Mouse (Mus musculus) hindbrain, embryonic 13.5 days (tissue): ENCODE data around the gene Creg2. TPM values are rescaled to one million over a fixed set of nuclear protein-coding genes. Genes with fewer than 3 reads are reported as not detected.
A peak's percentile ranks its signal among the peaks of the same experiment; 100 is the strongest.

Experiments used
- ATAC-seq: fragments of 200-750 bp; cut with Nextera tagmentation; 2 replicates; pipeline ENCODE4 v1.8.0; 2017; ENCODE audit warnings: moderate TSS enrichment; ENCODE audit not compliant: low FRiP score
- H3K27ac ChIP-seq: fragments of 300-500 bp; sonication (generic); 2 replicates; pipeline ENCODE4 v1.5.1; 2015; ENCODE audit warnings: inconsistent platforms, mild to moderate bottlenecking, moderate library complexity
- H3K27me3 ChIP-seq: fragments of 300-500 bp; sonication (generic); 2 replicates; pipeline ENCODE4 v1.6.1; 2015; ENCODE audit warnings: mild to moderate bottlenecking, inconsistent platforms
- H3K36me3 ChIP-seq: fragments of 300-500 bp; sonication (generic); 2 replicates; pipeline ENCODE4 v1.6.1; 2015; ENCODE audit warnings: mild to moderate bottlenecking, inconsistent platforms
- H3K4me1 ChIP-seq: fragments of 300-500 bp; sonication (generic); replicated peaks from 2 replicates; pipeline ENCODE4 v1.6.1; 2015; ENCODE audit warnings: inconsistent platforms
- H3K4me2 ChIP-seq: fragments of 300-500 bp; sonication (generic); 2 replicates; pipeline ENCODE4 v1.6.1; 2015; ENCODE audit warnings: inconsistent platforms, mild to moderate bottlenecking, moderate library complexity
- H3K4me3 ChIP-seq: fragments of 300-500 bp; sonication (generic); 2 replicates; pipeline ENCODE4 v1.5.1; 2015; ENCODE audit warnings: mild to moderate bottlenecking, inconsistent platforms
- H3K9ac ChIP-seq: fragments of 300-500 bp; sonication (generic); 2 replicates; pipeline ENCODE4 v1.6.1; 2015; ENCODE audit warnings: mild to moderate bottlenecking, inconsistent platforms
- H3K9me3 ChIP-seq: fragments of 300-500 bp; sonication (generic); 2 replicates; pipeline ENCODE4 v1.6.1; 2016; ENCODE audit warnings: inconsistent platforms
- WGBS: fragments of 180-500 bp; shearing (Covaris S2); methylation state at CpG from one replicate; pipeline ENCODE4 v1.1.7; 2015; 5-methylcytosine and 5-hydroxymethylcytosine counted together
- polyA plus RNA-seq: library from polyadenylated mRNA; unstranded; fragments of >200 nt; fragmentation: Nextera tagmentation; extraction: Ambion mirVana; gene quantifications from 2 replicates; pipeline ENCODE4 v1.2.1, GENCODE M21; 2015

Creg2 gene
- polyA plus RNA-seq, 1 experiment from 2014 or later = 4.8 TPM

DNA sequence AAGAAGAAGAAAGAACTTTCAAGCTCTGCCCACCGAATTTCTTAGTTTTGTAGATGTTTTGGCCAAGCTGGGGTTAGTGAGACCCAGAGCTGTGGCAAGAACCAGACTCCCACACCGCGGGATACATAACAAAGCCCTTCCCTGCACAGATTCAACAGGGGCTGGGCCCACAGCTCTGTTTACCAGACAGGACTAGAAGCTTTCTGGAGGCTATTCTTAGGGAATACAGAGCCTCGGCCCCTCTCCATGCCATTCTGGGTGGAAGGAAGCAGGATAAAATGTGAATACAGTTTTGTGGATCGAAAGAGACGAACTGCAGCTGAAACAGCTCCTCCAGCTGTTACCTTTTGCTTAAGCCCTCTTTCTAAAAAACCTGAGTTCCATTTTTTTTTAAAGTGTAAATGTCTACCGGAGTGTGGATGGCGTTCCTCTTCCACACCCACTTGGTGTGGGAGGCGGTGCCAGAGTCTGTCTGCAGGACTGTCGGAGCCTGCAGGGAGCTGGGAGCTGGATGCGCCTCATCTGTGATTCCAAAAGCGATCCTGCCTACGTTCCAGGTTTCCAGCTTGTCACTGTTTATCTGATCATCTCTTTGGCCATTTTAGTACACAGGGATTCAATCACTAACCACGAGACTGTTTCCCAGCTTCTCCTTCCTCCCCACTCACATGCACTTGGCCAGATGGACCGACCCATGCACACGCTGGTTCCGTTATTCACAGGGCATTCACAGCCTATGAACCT, 1.4 kb downstream of the Creg2 start:
- Histone ChIP-seq H3K9me3 (no peaks in the 10 kb centered on the region), H3K27ac (peak overlapping the region; percentile 78), H3K4me3 (peak overlapping the region; percentile 64), H3K4me2 (peak overlapping the region; percentile 99), H3K27me3 (peaks cover 31% of the 10 kb centered on the region), H3K9ac (peak overlapping the region; percentile 85), H3K4me1 (peaks cover 26% of the 10 kb centered on the region), H3K36me3 (no peaks in the 10 kb centered on the region)
- peak; percentile 43; the same call in 1 of the 2 replicates for ATAC-seq
- 16% methylated on average over 17 of the region's 17 CpGs for WGBS

DNA sequence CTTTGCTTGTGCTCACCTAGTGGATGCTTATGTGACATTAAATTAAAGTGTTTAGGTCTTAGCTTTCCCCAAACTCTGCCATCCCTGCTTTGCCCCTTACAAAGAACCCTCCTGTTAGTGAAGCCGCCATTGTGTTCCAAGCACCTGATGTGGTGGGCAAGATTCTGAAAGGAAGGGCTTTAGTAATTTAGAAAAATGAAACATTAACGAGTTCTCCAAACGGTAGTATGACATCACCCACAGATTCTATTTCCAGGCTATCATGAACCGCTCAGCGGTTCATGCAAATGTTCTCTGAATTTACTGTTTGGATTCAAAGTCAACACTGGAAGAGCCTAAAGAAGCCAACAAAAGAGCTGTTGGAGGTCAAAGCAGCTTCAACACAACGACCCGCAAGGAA, 2.7 kb downstream of the Creg2 start:
- peaks cover 31% of the 10 kb centered on the region for H3K27me3 ChIP-seq
- peaks cover 26% of the 10 kb centered on the region for H3K4me1 ChIP-seq
- H3K27ac ChIP-seq = no peak overlapping the region
- ATAC-seq = no peak
- H3K4me2 ChIP-seq = no peak overlapping the region
- no peak overlapping the region for H3K4me3 ChIP-seq
- no peak overlapping the region for H3K9ac ChIP-seq
- 87% methylated on average over 7 of the region's 7 CpGs for WGBS
- H3K9me3 ChIP-seq = no peaks in the 10 kb centered on the region
- H3K36me3 ChIP-seq = no peaks in the 10 kb centered on the region

DNA sequence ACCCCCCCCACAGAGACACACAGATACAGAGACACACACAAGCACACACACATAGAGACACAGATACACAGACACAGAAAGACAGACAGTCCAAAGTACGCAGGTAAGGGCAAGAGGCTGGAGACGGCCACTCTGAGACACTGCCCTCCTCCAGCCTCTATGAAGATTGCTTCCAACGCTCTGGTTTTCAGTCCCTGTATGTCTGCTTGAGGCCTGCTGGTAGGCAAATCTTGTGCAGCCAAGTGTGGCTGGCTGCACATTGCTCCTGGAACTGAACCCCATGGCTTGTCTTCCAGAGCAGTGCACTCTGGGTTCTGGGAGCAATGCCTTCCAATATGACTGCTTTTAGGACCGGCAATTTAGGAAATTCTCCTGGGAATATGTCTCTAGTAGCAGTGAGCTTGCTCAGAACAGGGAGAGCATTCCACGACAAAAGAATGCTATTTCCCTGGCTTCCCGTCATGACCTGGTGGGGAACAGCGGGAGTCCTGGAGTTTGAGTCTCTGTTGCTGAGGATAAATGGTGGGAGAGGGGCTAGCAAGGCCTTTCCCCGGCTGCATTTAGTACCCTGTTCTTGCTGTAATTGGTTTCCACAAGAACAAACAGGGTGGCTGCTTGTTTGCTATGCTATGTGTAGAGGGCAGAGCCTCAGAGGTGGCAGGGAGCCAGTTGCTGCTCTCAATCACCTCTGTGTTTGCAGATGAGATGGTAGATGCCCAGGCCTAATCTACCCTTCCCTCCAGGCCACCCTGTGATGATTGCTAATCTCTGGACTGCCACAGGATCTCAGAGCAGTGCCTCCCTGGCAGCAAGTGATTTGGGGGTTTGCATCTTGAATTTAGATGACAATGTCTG, 5.1 kb downstream of the Creg2 start:
- Histone ChIP-seq H3K27me3 (peaks cover 16% of the 10 kb centered on the region), H3K4me1 (peaks cover 25% of the 10 kb centered on the region), H3K36me3 (no peaks in the 10 kb centered on the region), H3K4me3 (no peak overlapping the region), H3K9ac (peak overlapping the region; percentile 35; the same call in 1 of the 2 replicates), H3K27ac (peak overlapping the region; percentile 79), H3K4me2 (no peak overlapping the region), H3K9me3 (no peaks in the 10 kb centered on the region)
- 38% methylated on average over 8 of the region's 8 CpGs for WGBS
- no peak for ATAC-seq

DNA sequence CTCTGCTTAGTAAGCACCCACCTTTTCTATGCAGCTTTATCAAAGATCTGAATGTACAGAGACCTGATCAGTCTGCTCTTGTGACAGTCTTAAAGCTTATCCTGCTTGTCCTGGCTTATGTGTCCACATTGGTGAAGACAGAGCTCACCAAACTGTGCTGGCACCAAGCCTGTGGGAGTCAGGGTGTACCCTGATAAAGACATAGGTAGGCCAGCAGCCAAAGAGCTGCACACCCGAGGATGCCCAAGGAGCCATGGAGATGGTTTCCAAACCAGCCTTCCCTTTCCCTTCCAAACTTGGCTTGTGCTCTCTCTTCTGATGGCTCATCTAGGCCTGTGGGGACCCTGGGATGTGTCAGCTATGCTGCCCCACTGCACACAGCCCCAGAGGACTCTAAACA, 6.9 kb downstream of the Creg2 start:
- 79% methylated on average over 1 of the region's 1 CpGs for WGBS
- Histone ChIP-seq H3K27me3 (peaks cover 7% of the 10 kb centered on the region; the same call in 1 of the 2 replicates), H3K36me3 (no peaks in the 10 kb centered on the region), H3K9ac (no peak overlapping the region), H3K4me3 (no peak overlapping the region), H3K9me3 (no peaks in the 10 kb centered on the region), H3K4me1 (peaks cover 10% of the 10 kb centered on the region), H3K27ac (no peak overlapping the region), H3K4me2 (no peak overlapping the region)
- no peak for ATAC-seq

DNA sequence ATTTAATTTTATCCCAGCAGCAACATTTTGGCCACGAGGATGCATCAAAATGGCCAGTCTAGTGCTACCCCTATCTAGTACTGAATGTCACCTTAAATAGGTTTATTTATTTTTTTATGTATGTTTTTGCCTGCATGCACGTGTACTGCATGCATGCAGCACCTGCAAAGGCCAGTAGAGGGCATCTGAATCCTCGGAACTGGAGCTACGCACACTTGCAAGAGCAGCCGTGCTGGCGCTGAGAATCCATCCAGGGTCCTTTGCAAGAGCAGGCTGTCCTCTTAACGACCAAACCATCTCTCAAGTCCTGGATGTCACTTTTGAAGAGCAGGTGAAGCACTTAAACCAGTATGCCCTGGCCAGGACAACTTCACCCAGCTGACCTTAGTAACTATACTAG, 9.6 kb downstream of the Creg2 start:
- Histone ChIP-seq H3K4me1 (peaks cover 13% of the 10 kb centered on the region), H3K27ac (no peak overlapping the region), H3K9me3 (no peaks in the 10 kb centered on the region), H3K36me3 (no peaks in the 10 kb centered on the region), H3K27me3 (no peaks in the 10 kb centered on the region), H3K9ac (no peak overlapping the region), H3K4me2 (no peak overlapping the region), H3K4me3 (no peak overlapping the region)
- ATAC-seq = no peak
- WGBS = 92% methylated on average over 7 of the region's 7 CpGs

DNA sequence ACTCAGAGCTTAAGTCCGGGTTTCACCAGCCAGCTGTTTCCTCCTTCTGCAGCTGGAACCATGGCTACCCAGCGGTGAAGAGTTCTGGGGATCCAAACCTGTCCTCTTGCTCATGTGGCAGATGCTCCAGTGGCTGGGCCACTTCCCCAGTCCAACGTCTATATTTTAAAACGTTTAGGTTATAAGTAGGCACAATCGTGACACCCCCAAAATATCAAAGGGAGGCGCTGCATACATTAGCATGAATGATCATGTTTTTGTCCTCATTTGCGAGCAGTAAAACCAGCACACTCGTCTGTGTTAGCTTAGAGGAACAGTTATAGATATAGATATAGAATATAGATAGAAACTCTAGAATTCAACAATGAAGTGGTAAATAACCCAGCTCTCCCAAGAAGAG, 14.1 kb downstream of the Creg2 start:
- H3K27me3 ChIP-seq = no peaks in the 10 kb centered on the region
- no peak overlapping the region for H3K4me2 ChIP-seq
- no peak for ATAC-seq
- H3K36me3 ChIP-seq = no peaks in the 10 kb centered on the region
- 61% methylated on average over 8 of the region's 8 CpGs for WGBS
- no peaks in the 10 kb centered on the region for H3K9me3 ChIP-seq
- no peak overlapping the region for H3K27ac ChIP-seq
- no peak overlapping the region for H3K4me3 ChIP-seq
- peaks cover 10% of the 10 kb centered on the region; the same call in 1 of the 2 replicates for H3K4me1 ChIP-seq
- no peak overlapping the region for H3K9ac ChIP-seq

DNA sequence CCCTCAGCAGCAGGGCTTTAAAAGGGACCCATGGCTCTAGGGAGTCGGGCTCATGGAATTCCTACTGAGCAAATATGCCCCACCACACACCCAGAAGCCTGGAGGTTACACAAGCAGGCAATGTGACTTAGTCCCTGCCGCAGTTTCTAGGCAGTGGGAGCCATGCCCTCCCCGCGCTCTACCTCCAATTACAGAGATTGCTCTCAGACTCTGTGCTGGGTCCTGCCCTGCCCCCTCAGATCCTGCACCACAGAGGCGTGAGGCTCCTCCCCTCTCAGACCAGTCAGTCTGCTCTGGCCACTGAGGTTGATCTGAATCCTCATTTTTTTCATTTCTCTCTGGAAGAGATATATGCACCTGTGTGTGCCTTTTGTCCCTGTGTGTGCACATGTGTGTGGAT, 14.6 kb downstream of the Creg2 start:
- 9% methylated on average over 5 of the region's 5 CpGs for WGBS
- H3K27me3 ChIP-seq = no peaks in the 10 kb centered on the region
- peaks cover 10% of the 10 kb centered on the region; the same call in 1 of the 2 replicates for H3K4me1 ChIP-seq
- H3K4me2 ChIP-seq = no peak overlapping the region
- H3K9ac ChIP-seq = peak overlapping the region; percentile 19; the same call in 1 of the 2 replicates
- no peak overlapping the region for H3K4me3 ChIP-seq
- no peaks in the 10 kb centered on the region for H3K36me3 ChIP-seq
- no peak overlapping the region for H3K27ac ChIP-seq
- no peaks in the 10 kb centered on the region for H3K9me3 ChIP-seq
- ATAC-seq = peak; percentile 49; the same call in 1 of the 2 replicates

DNA sequence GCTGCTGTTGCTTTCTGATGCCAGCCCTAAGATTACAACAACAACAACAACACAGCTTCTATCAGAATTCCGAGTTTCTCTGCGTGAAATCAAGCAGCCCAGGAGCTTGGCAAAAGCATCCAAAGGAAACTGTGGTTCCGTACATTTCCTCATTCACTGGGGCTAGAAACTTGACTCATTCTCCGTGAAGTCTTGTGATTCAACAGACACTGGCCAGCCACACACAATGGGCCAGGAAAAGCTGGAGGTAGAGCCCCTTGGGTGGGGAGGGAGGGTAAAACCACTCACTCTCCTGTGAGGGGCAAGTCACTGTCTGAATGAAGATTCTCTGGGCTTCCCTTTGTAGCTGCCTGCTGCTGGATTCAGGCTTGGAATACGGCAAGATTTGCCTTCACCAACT, 15.1 kb downstream of the Creg2 start:
- WGBS = 38% methylated on average over 5 of the region's 5 CpGs
- Histone ChIP-seq H3K9me3 (no peaks in the 10 kb centered on the region), H3K36me3 (no peaks in the 10 kb centered on the region), H3K4me3 (no peak overlapping the region), H3K27me3 (no peaks in the 10 kb centered on the region), H3K4me1 (peaks cover 10% of the 10 kb centered on the region; the same call in 1 of the 2 replicates), H3K27ac (no peak overlapping the region), H3K9ac (no peak overlapping the region; the same call in 1 of the 2 replicates), H3K4me2 (no peak overlapping the region)
- no peak for ATAC-seq

DNA sequence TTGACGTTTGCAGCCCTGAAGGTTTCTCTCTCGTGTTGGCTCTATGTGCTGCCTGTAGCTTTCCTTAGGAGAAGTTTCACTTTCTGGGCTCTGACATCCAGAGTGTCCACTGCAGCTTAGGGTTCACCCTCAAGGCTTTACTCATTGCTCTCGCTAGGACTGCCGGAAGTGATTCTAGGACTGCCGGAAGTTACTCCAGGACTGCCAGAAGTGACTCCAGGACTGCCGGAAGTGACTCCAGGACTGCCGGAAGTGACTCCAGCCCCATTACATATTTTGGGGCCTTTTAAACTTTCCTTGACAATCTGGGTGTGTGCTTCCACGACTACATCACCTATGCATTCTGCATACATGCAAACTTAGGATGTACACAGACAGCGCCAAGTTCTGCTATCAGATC, 22.7 kb downstream of the Creg2 start:
- H3K4me2 ChIP-seq = no peak overlapping the region
- no peaks in the 10 kb centered on the region for H3K36me3 ChIP-seq
- H3K4me1 ChIP-seq = no peaks in the 10 kb centered on the region
- no peaks in the 10 kb centered on the region for H3K9me3 ChIP-seq
- no peak for ATAC-seq
- no peak overlapping the region for H3K27ac ChIP-seq
- H3K27me3 ChIP-seq = no peaks in the 10 kb centered on the region
- WGBS = 89% methylated on average over 9 of the region's 9 CpGs
- H3K9ac ChIP-seq = no peak overlapping the region
- no peak overlapping the region for H3K4me3 ChIP-seq

DNA sequence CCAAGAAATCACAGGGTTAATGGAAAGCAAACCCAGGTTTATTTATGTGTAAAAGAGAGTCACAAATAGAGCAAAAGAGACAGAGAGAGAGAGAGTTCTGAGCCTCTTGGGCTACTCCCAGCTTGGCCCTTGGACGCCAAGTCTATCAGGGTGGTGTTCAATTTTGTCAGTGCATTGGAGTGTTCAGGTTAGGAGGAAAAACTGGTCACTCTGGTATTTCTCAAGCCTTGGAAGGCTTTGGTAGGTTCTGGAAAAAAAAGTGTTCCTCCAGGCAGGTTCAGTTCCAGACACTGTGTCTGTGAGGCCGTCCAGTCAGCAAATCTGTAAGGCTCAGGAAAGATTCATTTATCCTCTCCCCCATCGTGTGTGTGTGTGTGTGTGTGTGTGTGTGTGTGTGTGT, 25.8 kb downstream of the Creg2 start:
- Histone ChIP-seq H3K9ac (no peak overlapping the region), H3K36me3 (0 out of 2 replicates have a peak, but pooled peaks cover 2% of the 10 kb centered on the region), H3K9me3 (no peaks in the 10 kb centered on the region; the same call in 1 of the 2 replicates), H3K4me1 (no peaks in the 10 kb centered on the region), H3K27me3 (no peaks in the 10 kb centered on the region), H3K4me2 (no peak overlapping the region), H3K4me3 (no peak overlapping the region), H3K27ac (no peak overlapping the region)
- 72% methylated on average over 3 of the region's 3 CpGs for WGBS
- no peak for ATAC-seq

DNA sequence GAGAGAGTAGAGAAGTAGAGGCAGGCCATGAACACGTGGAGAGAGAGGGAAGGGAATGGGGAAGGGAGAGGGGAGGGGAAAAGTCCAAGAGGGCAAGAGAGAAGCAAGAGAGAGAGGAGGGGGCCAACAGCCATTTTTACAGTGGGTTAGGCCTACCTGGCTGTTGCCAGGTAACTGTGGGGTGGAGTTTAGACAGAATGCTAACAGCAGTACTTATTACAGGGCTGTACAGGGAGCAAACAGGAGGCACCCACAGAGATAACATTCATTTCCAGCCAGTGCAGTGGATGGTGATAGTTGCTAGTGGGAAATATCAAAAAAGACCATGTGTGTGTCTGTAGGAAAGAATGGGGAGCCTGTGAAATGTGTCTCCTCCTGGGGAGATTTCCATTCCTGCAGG, 27.5 kb downstream of the Creg2 start:
- no peaks in the 10 kb centered on the region for H3K27me3 ChIP-seq
- H3K9me3 ChIP-seq = no peaks in the 10 kb centered on the region; the same call in 1 of the 2 replicates
- no peak overlapping the region for H3K9ac ChIP-seq
- H3K4me3 ChIP-seq = no peak overlapping the region
- H3K27ac ChIP-seq = no peak overlapping the region
- 46% methylated on average over 1 of the region's 1 CpGs for WGBS
- H3K4me1 ChIP-seq = no peaks in the 10 kb centered on the region
- no peak overlapping the region for H3K4me2 ChIP-seq
- ATAC-seq = no peak
- 0 out of 2 replicates have a peak, but pooled peaks cover 2% of the 10 kb centered on the region for H3K36me3 ChIP-seq

DNA sequence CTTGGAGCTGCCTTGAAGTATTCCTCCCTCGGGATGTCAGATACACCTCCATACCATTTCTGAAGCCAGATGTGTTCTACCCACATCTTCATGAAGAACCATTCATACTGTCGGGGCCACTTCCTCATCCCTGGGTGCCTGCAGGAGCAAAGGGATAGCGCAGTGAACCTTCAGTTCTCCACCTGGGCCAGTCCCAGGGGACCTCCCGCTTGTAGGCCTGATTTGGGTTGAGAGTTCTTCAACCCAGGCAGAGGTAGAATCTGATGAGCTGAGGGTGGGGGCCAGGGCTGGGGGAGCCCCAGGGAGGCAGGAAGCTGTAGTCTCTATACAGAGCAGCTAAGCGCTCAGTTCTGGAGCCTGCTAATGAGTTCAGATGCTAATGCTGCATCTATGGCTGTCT, 28.2 kb downstream of the Creg2 start:
- H3K4me2 ChIP-seq = no peak overlapping the region
- 91% methylated on average over 5 of the region's 5 CpGs for WGBS
- ATAC-seq = no peak
- H3K27ac ChIP-seq = no peak overlapping the region
- H3K4me1 ChIP-seq = 0 out of 2 replicates have a peak, but pooled peaks cover 2% of the 10 kb centered on the region
- H3K27me3 ChIP-seq = no peaks in the 10 kb centered on the region
- H3K36me3 ChIP-seq = 0 out of 2 replicates have a peak, but pooled peaks cover 2% of the 10 kb centered on the region
- no peak overlapping the region for H3K4me3 ChIP-seq
- no peaks in the 10 kb centered on the region; the same call in 1 of the 2 replicates for H3K9me3 ChIP-seq
- no peak overlapping the region for H3K9ac ChIP-seq
